27 mouse cellular contexts compared by ENCODE assay signal in the genomic region with DNA sequence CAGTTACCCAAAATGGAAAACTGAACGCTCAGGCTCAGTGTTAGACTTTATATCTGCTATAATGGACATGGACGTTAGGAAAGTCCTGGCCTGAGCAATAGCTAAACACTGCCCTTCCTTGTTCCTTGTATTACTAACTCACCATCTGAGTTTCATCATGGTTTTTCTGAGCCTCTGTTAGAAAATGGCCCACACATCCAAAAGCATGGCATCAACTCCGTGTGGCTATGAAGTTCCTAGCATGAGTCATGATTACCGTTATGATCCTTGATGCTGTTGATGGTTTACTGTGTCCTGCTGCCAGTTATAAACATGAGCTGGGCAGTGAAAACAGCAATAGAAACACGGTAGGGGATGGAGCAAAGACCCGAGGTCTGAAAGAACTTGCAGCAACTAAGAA.
DNase-seq lines count a peak whose midpoint lies in the region; ATAC-seq and TF ChIP-seq lines count a peak whose summit lies in the region.
"Had no signal": no experiment of that assay in that cellular context is flagged by ENCODE, and none has a peak within 500 bp of the region (broad histone marks: within the 10 kb centered on the region; RNA-seq: fewer than 3 reads in every experiment).

No protein-coding gene starts in this region.

- H3K79me2 ChIP-seq in C2C12 (ENCODE audit: control insufficient read depth, insufficient read depth), result no peaks in the 10 kb centered on the region

- H3K79me3 ChIP-seq in C2C12 (ENCODE audit: low read depth), result no peaks in the 10 kb centered on the region

- peaks cover 5% of the 10 kb centered on the region for H3K4me1 ChIP-seq in embryonic fibroblast, embryonic 13.5 days (ENCODE audit: control insufficient read depth, insufficient read depth, low read length)
- H3K4me1 ChIP-seq in olfactory bulb, adult 2 months (ENCODE audit: control insufficient read depth, insufficient read depth, low read length), result peaks cover 5% of the 10 kb centered on the region; the same call in 1 of the 2 replicates
- H3K4me1 ChIP-seq: forebrain, embryonic 12.5 days; heart, embryonic 15.5 days; hindbrain, embryonic 10.5 days; hindbrain, embryonic 13.5 days; intestine, embryonic 15.5 days had no signal

- peak overlapping the region; percentile 90 for H3K27ac ChIP-seq in embryonic fibroblast, embryonic 13.5 days (ENCODE audit: insufficient read depth, low read length)
- H3K27ac ChIP-seq in olfactory bulb, adult 2 months (ENCODE audit: insufficient read depth, low read depth, low read length), result peak overlapping the region; percentile 25; the same call in 1 of the 2 replicates
- H3K27ac ChIP-seq: forebrain, embryonic 12.5 days; heart, embryonic 15.5 days; hindbrain, embryonic 10.5 days; hindbrain, embryonic 13.5 days; intestine, embryonic 15.5 days had no signal

- no peak for TF ChIP-seq CTCF in C2C12 (IDR thresholded peaks at IDR 0.05; ENCODE audit: control insufficient read depth, insufficient read depth, insufficient read length)
- no peak for TF ChIP-seq CTCF in embryonic fibroblast, embryonic 13.5 days (IDR thresholded peaks at IDR 0.05; ENCODE audit: borderline replicate concordance, insufficient read depth, low read length)
- no peak for TF ChIP-seq CTCF in olfactory bulb, adult 2 months (IDR thresholded peaks at IDR 0.05; ENCODE audit: insufficient read depth, low read depth, low read length)

- no peak for ATAC-seq in megakaryocyte-erythroid progenitor cell, adult 5-6 weeks (replicated peaks; ENCODE audit: low FRiP score, low TSS enrichment, poor library complexity, severe bottlenecking)
- ATAC-seq: CD4-positive, CD25-positive, alpha-beta regulatory T cell, adult 4 months; forebrain, embryonic 16.5 days; hindbrain, embryonic 16.5 days; intestine, embryonic 15.5 days had no signal

- no peak overlapping the region for H3K4me3 ChIP-seq in C2C12 (ENCODE audit: insufficient read depth, poor library complexity, severe bottlenecking)
- H3K4me3 ChIP-seq in embryonic fibroblast, embryonic 13.5 days (ENCODE audit: insufficient read depth, low read length), result no peak overlapping the region
- no peak overlapping the region for H3K4me3 ChIP-seq in olfactory bulb, adult 2 months (ENCODE audit: insufficient read depth, low read depth, low read length)
- H3K4me3 ChIP-seq: forebrain, embryonic 12.5 days; heart, embryonic 12.5 days; heart, embryonic 15.5 days; hindbrain, embryonic 10.5 days; hindbrain, embryonic 13.5 days; intestine, embryonic 15.5 days had no signal

- no peaks in the 10 kb centered on the region for H3K36me3 ChIP-seq in C2C12 (ENCODE audit: control insufficient read depth, insufficient read depth)
- H3K36me3 ChIP-seq: forebrain, embryonic 12.5 days; heart, embryonic 12.5 days; heart, embryonic 15.5 days; hindbrain, embryonic 10.5 days; hindbrain, embryonic 13.5 days; intestine, embryonic 15.5 days had no signal

- TF ChIP-seq POLR2A in embryonic fibroblast, embryonic 13.5 days (IDR thresholded peaks at IDR 0.05; ENCODE audit: low read depth, low read length), result no peak
- no peak for TF ChIP-seq POLR2A in olfactory bulb, adult 2 months (IDR thresholded peaks at IDR 0.05; ENCODE audit: insufficient read depth, low read depth, low read length)

- H3ac ChIP-seq in C2C12 (ENCODE audit: control insufficient read depth, insufficient read length, low read depth), result no peak overlapping the region

- 81% methylated on average over 6 of the region's 6 CpGs for WGBS in olfactory bulb, adult 2 months

- no peaks in the 10 kb centered on the region for H3K27me3 ChIP-seq in C2C12 (ENCODE audit: control insufficient read depth, insufficient read depth, insufficient read length)
- H3K27me3 ChIP-seq: forebrain, embryonic 12.5 days; heart, embryonic 12.5 days; heart, embryonic 15.5 days; intestine, embryonic 15.5 days; Patski had no signal

- DNase-seq in embryo, embryonic 10.5 days (ENCODE audit: low spot score), result no peak
- DNase-seq in spleen, adult 18-20 months, result no peak
- DNase-seq: adrenal gland, postnatal 10 days; B cell, adult 2 months; cerebellum, adult 11 months; cerebellum, adult 2 months; cerebellum, postnatal 10 days; cerebellum, postnatal 36 days; gastrocnemius, postnatal 14 days; heart, adult 11 months; heart, postnatal 10 days; heart, postnatal 36 days; kidney, adult 11 months had no signal

TF ChIP-seq in C2C12, 6 proteins besides CTCF, POLR2A, EP300 and RAD21:
- TF ChIP-seq MYOD1 (IDR thresholded peaks at IDR 0.05; ENCODE audit: control insufficient read depth, insufficient read length, low read depth) (no peak), MAX (IDR thresholded peaks at IDR 0.05) (peak; percentile 35)
